Mouse (Mus musculus): ENCODE measurements around the gene Scarb2.
A peak's percentile ranks its signal among the peaks of the same experiment; 100 is the strongest.
"Not testable (repeated sequence)": the region's sequence is repeated elsewhere in the genome, so short reads cannot be mapped to it uniquely, and the experiment has no call there.

The Scarb2 gene

GRCm38 (mm10) chr5:92506733-92507132 is at the start of gene Scarb2:
Gene Scarb2 (minus strand): TSS chr5:92506833.
- no peak for DNase-seq (ENCODE audit: extremely low spot score, low read depth, low spot score)

GRCm38 (mm10) chr5:92555905-92556304 is 49.3 kb upstream of the Scarb2 start:
- DNase-seq (ENCODE audit: extremely low spot score, low read depth, low spot score): no peak

- DNase-seq (ENCODE audit: extremely low spot score, low read depth, low spot score): no peak
These were observed 48.4 kb upstream of the Scarb2 start, which contains the start of gene Fam47e for GRCm38 (mm10) chr5:92554891-92555511. Gene Fam47e (plus strand): TSS chr5:92555069.

- no peak for DNase-seq (ENCODE audit: extremely low spot score, low read depth, low spot score)
These were observed 47.8 kb upstream of the Scarb2 start for GRCm38 (mm10) chr5:92554443-92554842.

GRCm38 (mm10) chr5:92553939-92554338 is 47.3 kb upstream of the Scarb2 start:
- DNase-seq (ENCODE audit: extremely low spot score, low read depth, low spot score): no peak

GRCm38 (mm10) chr5:92552611-92553010 is 46.0 kb upstream of the Scarb2 start:
- no peak for DNase-seq (ENCODE audit: extremely low spot score, low read depth, low spot score)

GRCm38 (mm10) chr5:92539698-92540097 is 33.1 kb upstream of the Scarb2 start:
- no peak for DNase-seq (ENCODE audit: extremely low spot score, low read depth, low spot score)

GRCm38 (mm10) chr5:92524821-92525258 is 18.2 kb upstream of the Scarb2 start:
- no peak for DNase-seq (ENCODE audit: extremely low spot score, low read depth, low spot score)

GRCm38 (mm10) chr5:92521131-92521530 is 14.5 kb upstream of the Scarb2 start:
- DNase-seq (ENCODE audit: extremely low spot score, low read depth, low spot score): not testable (repeated sequence)

GRCm38 (mm10) chr5:92512066-92512465 is 5.4 kb upstream of the Scarb2 start:
- DNase-seq (ENCODE audit: extremely low spot score, low read depth, low spot score): no peak

- DNase-seq (ENCODE audit: extremely low spot score, low read depth, low spot score): no peak
These were observed 4.6 kb upstream of the Scarb2 start for GRCm38 (mm10) chr5:92511256-92511655.

GRCm38 (mm10) chr5:92508853-92509252 is 2.2 kb upstream of the Scarb2 start:
- no peak for DNase-seq (ENCODE audit: extremely low spot score, low read depth, low spot score)

- DNase-seq (ENCODE audit: extremely low spot score, low read depth, low spot score): no peak
These were observed 318 bp downstream of the Scarb2 start for GRCm38 (mm10) chr5:92506301-92506729.

- DNase-seq (ENCODE audit: extremely low spot score, low read depth, low spot score): peak; percentile 56
These were observed 1.2 kb downstream of the Scarb2 start for GRCm38 (mm10) chr5:92505402-92505865.

- no peak for DNase-seq (ENCODE audit: extremely low spot score, low read depth, low spot score)
These were observed 1.8 kb downstream of the Scarb2 start for GRCm38 (mm10) chr5:92504676-92505400.

- no peak for DNase-seq (ENCODE audit: extremely low spot score, low read depth, low spot score)
These were observed 2.6 kb downstream of the Scarb2 start for GRCm38 (mm10) chr5:92503856-92504618.

- DNase-seq (ENCODE audit: extremely low spot score, low read depth, low spot score): no peak
These were observed 3.2 kb downstream of the Scarb2 start for GRCm38 (mm10) chr5:92503356-92503847.

GRCm38 (mm10) chr5:92499378-92499777 is 7.3 kb downstream of the Scarb2 start:
- DNase-seq (ENCODE audit: extremely low spot score, low read depth, low spot score): no peak

GRCm38 (mm10) chr5:92498661-92499060 is 8.0 kb downstream of the Scarb2 start:
- no peak for DNase-seq (ENCODE audit: extremely low spot score, low read depth, low spot score)

- DNase-seq (ENCODE audit: extremely low spot score, low read depth, low spot score): no peak
These were observed 8.4 kb downstream of the Scarb2 start for GRCm38 (mm10) chr5:92498225-92498624.

- no peak for DNase-seq (ENCODE audit: extremely low spot score, low read depth, low spot score)
These were observed 10.7 kb downstream of the Scarb2 start for GRCm38 (mm10) chr5:92495771-92496409.

All from hindlimb bud, embryonic 11.5 days (tissue).